Mouse (Mus musculus) heart, postnatal 25 days (tissue): ENCODE results near the gene Tent5c. TPM values are rescaled to one million over a fixed set of nuclear protein-coding genes. Genes with fewer than 3 reads are reported as not detected.
"Not testable (repeated sequence)": the region's sequence is repeated elsewhere in the genome, so short reads cannot be mapped to it uniquely, and the experiment has no call there.

Experiments used
- DNase-seq: peaks from one replicate; pipeline ENCODE4 v3.0.0; 2022; ENCODE audit warnings: low spot score
- intact Hi-C: fragments of 180-260 bp; cut with DNase I; formaldehyde crosslinking; loops from one replicate; pipeline ENCODE4 v1.15.1; 2025
- total RNA-seq, 2 experiments: library from RNA; stranded (reverse); gene quantifications; 2 replicates each; pipeline ENCODE4 v1.2.3; 2021

Tent5c gene
- total RNA-seq, 2 experiments from 2014 or later = 28.5 to 62.1 TPM

GRCm38 (mm10) chr3:100443798-100444500, 45.2 kb downstream of the Tent5c start:
- no peak for DNase-seq
- intact Hi-C loops = no loop called here

- intact Hi-C loops = no loop called here
- no peak for DNase-seq
These were observed 46.6 kb downstream of the Tent5c start for GRCm38 (mm10) chr3:100442499-100442898.

- intact Hi-C loops = no loop called here
- DNase-seq = no peak
These were observed 48.4 kb downstream of the Tent5c start for GRCm38 (mm10) chr3:100440754-100441153.

GRCm38 (mm10) chr3:100440009-100440408, 49.1 kb downstream of the Tent5c start:
- no peak for DNase-seq
- intact Hi-C loops = no loop called here

GRCm38 (mm10) chr3:100439088-100439487, 50.0 kb downstream of the Tent5c start:
- intact Hi-C loops = no loop called here
- no peak for DNase-seq

- intact Hi-C loops = no loop called here
- no peak for DNase-seq
These were observed 50.6 kb downstream of the Tent5c start for GRCm38 (mm10) chr3:100438461-100439002.

GRCm38 (mm10) chr3:100436756-100437155, 52.4 kb downstream of the Tent5c start:
- intact Hi-C loops = no loop called here
- DNase-seq = no peak

- DNase-seq = no peak
- intact Hi-C loops = no loop called here
These were observed 57.4 kb downstream of the Tent5c start for GRCm38 (mm10) chr3:100431705-100432104.

- intact Hi-C loops = no loop called here
These were observed 58.4 kb downstream of the Tent5c start for GRCm38 (mm10) chr3:100430731-100431130.

GRCm38 (mm10) chr3:100430101-100430500, 59.0 kb downstream of the Tent5c start:
- no peak for DNase-seq
- intact Hi-C loops = no loop called here

More at GRCm38 (mm10) chr3:100430731-100431130, 58.4 kb downstream of the Tent5c start:
- no peak for DNase-seq

- no peak for DNase-seq
- intact Hi-C loops = no loop called here
These were observed 59.5 kb downstream of the Tent5c start for GRCm38 (mm10) chr3:100429667-100430066.

- DNase-seq = no peak
- intact Hi-C loops = no loop called here
These were observed 61.6 kb downstream of the Tent5c start for GRCm38 (mm10) chr3:100427548-100427947.

- intact Hi-C loops = loop anchor here (1.0 kb wide), 1 partner anchor 146 kb away; no protein-coding TSS in a partner anchor
- no peak for DNase-seq
These were observed 66.5 kb downstream of the Tent5c start for GRCm38 (mm10) chr3:100422392-100423167.

- intact Hi-C loops = no loop called here
These were observed 67.8 kb downstream of the Tent5c start for GRCm38 (mm10) chr3:100421354-100421753.

GRCm38 (mm10) chr3:100420691-100421056, 68.5 kb downstream of the Tent5c start:
- DNase-seq = no peak
- intact Hi-C loops = no loop called here

More at GRCm38 (mm10) chr3:100421354-100421753, 67.8 kb downstream of the Tent5c start:
- no peak for DNase-seq

GRCm38 (mm10) chr3:100419962-100420690, 69.0 kb downstream of the Tent5c start:
- no peak for DNase-seq
- intact Hi-C loops = no loop called here

- intact Hi-C loops = no loop called here
- DNase-seq = no peak
These were observed 70.7 kb downstream of the Tent5c start for GRCm38 (mm10) chr3:100418387-100418786.

- intact Hi-C loops = no loop called here
- no peak for DNase-seq
These were observed 71.3 kb downstream of the Tent5c start for GRCm38 (mm10) chr3:100417772-100418311.

- intact Hi-C loops = no loop called here
- DNase-seq = no peak
These were observed 73.5 kb downstream of the Tent5c start for GRCm38 (mm10) chr3:100415671-100416070.

- intact Hi-C loops, DNase-seq: not testable (repeated sequence)
These were observed 75.5 kb downstream of the Tent5c start for GRCm38 (mm10) chr3:100413586-100413985.
